Mouse (Mus musculus): ENCODE measurements at regions not wholly inside any gene's neighbourhood (a gene's known extent, or its start where the extent isn't known, plus 50 kb on each side); places are given as distances from the start of the nearest gene placed in this dataset.

GRCm38 (mm10) chr12:106658317-106658716 is 648.3 kb downstream of the Vrk1 start:
- ATAC-seq, result peak; percentile 85
- Histone ChIP-seq H3K4me1 (replicated peaks) (peaks cover 13% of the 10 kb centered on the region), H3K27ac (peak overlapping the region; percentile 46), H3K36me3 (no peaks in the 10 kb centered on the region), H3K27me3 (no peaks in the 10 kb centered on the region), H3K4me3 (replicated peaks) (no peak overlapping the region), H3K9me3 (no peaks in the 10 kb centered on the region), H3K4me2 (replicated peaks) (0 out of 2 replicates have a peak overlapping the region, but pooled peaks have one; percentile 19), H3K9ac (replicated peaks) (no peak overlapping the region)
- WGBS, result 12% methylated on average over 8 of the region's 8 CpGs

GRCm38 (mm10) chr12:106673232-106673766 is 663.3 kb downstream of the Vrk1 start:
- Histone ChIP-seq H3K9ac (replicated peaks) (no peak overlapping the region), H3K4me3 (replicated peaks) (no peak overlapping the region), H3K27me3 (0 out of 2 replicates have a peak, but pooled peaks cover 4% of the 10 kb centered on the region), H3K27ac (peak overlapping the region; percentile 35; the same call in 1 of the 2 replicates), H3K4me2 (replicated peaks) (peak overlapping the region; percentile 20; the same call in 1 of the 2 replicates), H3K36me3 (no peaks in the 10 kb centered on the region), H3K9me3 (no peaks in the 10 kb centered on the region), H3K4me1 (replicated peaks) (peaks cover 18% of the 10 kb centered on the region)
- 22% methylated on average over 13 of the region's 13 CpGs for WGBS
- no peak for ATAC-seq

- 92% methylated on average over 1 of the region's 1 CpGs for WGBS
- Histone ChIP-seq H3K4me2 (replicated peaks) (no peak overlapping the region), H3K4me3 (replicated peaks) (no peak overlapping the region), H3K9ac (replicated peaks) (no peak overlapping the region), H3K9me3 (no peaks in the 10 kb centered on the region), H3K27me3 (0 out of 2 replicates have a peak, but pooled peaks cover 4% of the 10 kb centered on the region), H3K4me1 (replicated peaks) (peaks cover 18% of the 10 kb centered on the region), H3K27ac (no peak overlapping the region), H3K36me3 (no peaks in the 10 kb centered on the region)
- no peak for ATAC-seq
These were observed 664.7 kb downstream of the Vrk1 start for GRCm38 (mm10) chr12:106674741-106675140.

GRCm38 (mm10) chr12:106676136-106676535 is 666.1 kb downstream of the Vrk1 start:
- Histone ChIP-seq H3K27ac (no peak overlapping the region), H3K4me2 (replicated peaks) (no peak overlapping the region), H3K9me3 (no peaks in the 10 kb centered on the region), H3K4me1 (replicated peaks) (peaks cover 18% of the 10 kb centered on the region), H3K27me3 (0 out of 2 replicates have a peak, but pooled peaks cover 4% of the 10 kb centered on the region), H3K4me3 (replicated peaks) (no peak overlapping the region), H3K9ac (replicated peaks) (no peak overlapping the region), H3K36me3 (no peaks in the 10 kb centered on the region)
- whole genome bisulfite sequencing, result 93% methylated on average over 3 of the region's 3 CpGs
- no peak for ATAC-seq

GRCm38 (mm10) chr12:106676566-106676965 is 666.5 kb downstream of the Vrk1 start:
- H3K9ac ChIP-seq (replicated peaks), result no peak overlapping the region
- H3K4me2 ChIP-seq (replicated peaks), result no peak overlapping the region
- H3K4me1 ChIP-seq (replicated peaks), result peaks cover 18% of the 10 kb centered on the region
- H3K36me3 ChIP-seq, result no peaks in the 10 kb centered on the region
- H3K27me3 ChIP-seq, result 0 out of 2 replicates have a peak, but pooled peaks cover 4% of the 10 kb centered on the region
- no peaks in the 10 kb centered on the region for H3K9me3 ChIP-seq
- no peak overlapping the region for H3K27ac ChIP-seq
- WGBS, result 74% methylated on average over 7 of the region's 7 CpGs
- H3K4me3 ChIP-seq (replicated peaks), result no peak overlapping the region
- no peak for ATAC-seq

- no peaks in the 10 kb centered on the region for H3K9me3 ChIP-seq
- ATAC-seq, result no peak
- no peaks in the 10 kb centered on the region for H3K27me3 ChIP-seq
- H3K9ac ChIP-seq (replicated peaks), result no peak overlapping the region
- H3K36me3 ChIP-seq, result no peaks in the 10 kb centered on the region
- H3K4me2 ChIP-seq (replicated peaks), result no peak overlapping the region
- 91% methylated on average over 5 of the region's 5 CpGs for WGBS
- H3K27ac ChIP-seq, result no peak overlapping the region
- peaks cover 16% of the 10 kb centered on the region for H3K4me1 ChIP-seq (replicated peaks)
- no peak overlapping the region for H3K4me3 ChIP-seq (replicated peaks)
These were observed 676.0 kb downstream of the Vrk1 start for GRCm38 (mm10) chr12:106685986-106686385.

GRCm38 (mm10) chr12:106687751-106688150 is 677.7 kb downstream of the Vrk1 start:
- no peak overlapping the region for H3K27ac ChIP-seq
- no peak overlapping the region for H3K4me2 ChIP-seq (replicated peaks)
- no peaks in the 10 kb centered on the region for H3K36me3 ChIP-seq
- H3K4me3 ChIP-seq (replicated peaks), result no peak overlapping the region
- H3K4me1 ChIP-seq (replicated peaks), result peaks cover 16% of the 10 kb centered on the region
- H3K9me3 ChIP-seq, result no peaks in the 10 kb centered on the region
- ATAC-seq, result no peak
- 31% methylated on average over 12 of the region's 12 CpGs for WGBS
- no peak overlapping the region for H3K9ac ChIP-seq (replicated peaks)
- H3K27me3 ChIP-seq, result no peaks in the 10 kb centered on the region

GRCm38 (mm10) chr12:106688156-106688740 is 678.2 kb downstream of the Vrk1 start:
- Histone ChIP-seq H3K4me2 (replicated peaks) (no peak overlapping the region), H3K27ac (no peak overlapping the region), H3K4me1 (replicated peaks) (peaks cover 16% of the 10 kb centered on the region), H3K27me3 (no peaks in the 10 kb centered on the region), H3K36me3 (no peaks in the 10 kb centered on the region), H3K4me3 (replicated peaks) (no peak overlapping the region), H3K9me3 (no peaks in the 10 kb centered on the region), H3K9ac (replicated peaks) (no peak overlapping the region)
- no peak for ATAC-seq
- 88% methylated on average over 17 of the region's 17 CpGs for WGBS

GRCm38 (mm10) chr12:106702958-106703357 is 692.9 kb downstream of the Vrk1 start:
- no peaks in the 10 kb centered on the region for H3K9me3 ChIP-seq
- no peak overlapping the region for H3K27ac ChIP-seq
- H3K27me3 ChIP-seq, result no peaks in the 10 kb centered on the region
- WGBS, result 92% methylated on average over 5 of the region's 5 CpGs
- 0 out of 2 replicates have a peak, but pooled peaks cover 6% of the 10 kb centered on the region for H3K4me1 ChIP-seq (replicated peaks)
- no peak overlapping the region for H3K4me3 ChIP-seq (replicated peaks)
- no peak overlapping the region for H3K9ac ChIP-seq (replicated peaks)
- no peaks in the 10 kb centered on the region for H3K36me3 ChIP-seq
- H3K4me2 ChIP-seq (replicated peaks), result no peak overlapping the region
- ATAC-seq, result no peak

GRCm38 (mm10) chr12:106721271-106722009 is 711.4 kb downstream of the Vrk1 start:
- Histone ChIP-seq H3K4me3 (replicated peaks) (no peak overlapping the region), H3K27ac (no peak overlapping the region), H3K36me3 (no peaks in the 10 kb centered on the region), H3K4me2 (replicated peaks) (no peak overlapping the region), H3K27me3 (no peaks in the 10 kb centered on the region), H3K4me1 (replicated peaks) (no peaks in the 10 kb centered on the region), H3K9me3 (no peaks in the 10 kb centered on the region), H3K9ac (replicated peaks) (no peak overlapping the region)
- WGBS, result 70% methylated on average over 9 of the region's 9 CpGs
- ATAC-seq, result no peak

- Histone ChIP-seq H3K36me3 (no peaks in the 10 kb centered on the region), H3K27ac (no peak overlapping the region), H3K4me1 (replicated peaks) (no peaks in the 10 kb centered on the region), H3K9ac (replicated peaks) (no peak overlapping the region), H3K4me2 (replicated peaks) (no peak overlapping the region), H3K9me3 (no peaks in the 10 kb centered on the region), H3K4me3 (replicated peaks) (no peak overlapping the region), H3K27me3 (no peaks in the 10 kb centered on the region)
- WGBS, result 77% methylated on average over 2 of the region's 2 CpGs
- ATAC-seq, result no peak
These were observed 712.0 kb downstream of the Vrk1 start for GRCm38 (mm10) chr12:106722010-106722362.

GRCm38 (mm10) chr12:106722761-106723160 is 712.7 kb downstream of the Vrk1 start:
- H3K4me1 ChIP-seq (replicated peaks), result no peaks in the 10 kb centered on the region
- H3K9me3 ChIP-seq, result no peaks in the 10 kb centered on the region
- H3K9ac ChIP-seq (replicated peaks), result no peak overlapping the region
- no peaks in the 10 kb centered on the region for H3K27me3 ChIP-seq
- 90% methylated on average over 4 of the region's 4 CpGs for WGBS
- no peak overlapping the region for H3K4me2 ChIP-seq (replicated peaks)
- H3K36me3 ChIP-seq, result no peaks in the 10 kb centered on the region
- no peak overlapping the region for H3K27ac ChIP-seq
- no peak overlapping the region for H3K4me3 ChIP-seq (replicated peaks)
- ATAC-seq, result no peak
